Mouse (Mus musculus) midbrain, postnatal 0 days (tissue): ENCODE data around the gene Hnrnpa1. TPM values are rescaled to one million over a fixed set of nuclear protein-coding genes. Genes with fewer than 3 reads are reported as not detected.

Experiments used
- ATAC-seq: fragments of 200-750 bp; cut with Nextera tagmentation; 2 replicates; pipeline ENCODE4 v1.8.0; 2017; ENCODE audit warnings: moderate number of reproducible peaks, mild to moderate bottlenecking, moderate TSS enrichment, moderate library complexity; ENCODE audit not compliant: low FRiP score
- DNase-seq: peaks from one replicate; pipeline ENCODE4 v3.0.0-alpha.2; 2015; ENCODE audit warnings: low spot score
- H3K27ac ChIP-seq: fragments of 300-500 bp; sonication (generic); 2 replicates; pipeline ENCODE4 v1.5.1; 2014; ENCODE audit warnings: low read depth, mild to moderate bottlenecking, low read length, mixed read lengths
- H3K27me3 ChIP-seq: fragments of 300-500 bp; sonication (generic); 2 replicates; pipeline ENCODE4 v1.6.1; 2014; ENCODE audit warnings: low read length, control low read depth, mixed read lengths; ENCODE audit not compliant: insufficient read depth
- H3K36me3 ChIP-seq: fragments of 300-500 bp; sonication (generic); 2 replicates; pipeline ENCODE4 v1.6.1; 2014; ENCODE audit warnings: low read length, control low read depth, mixed read lengths; ENCODE audit not compliant: insufficient read depth
- H3K4me1 ChIP-seq: fragments of 300-500 bp; sonication (generic); 2 replicates; pipeline ENCODE4 v1.6.1; 2014; ENCODE audit warnings: mild to moderate bottlenecking, control low read depth, antibody characterized with exemption, low read length, mixed read lengths; ENCODE audit not compliant: insufficient read depth
- H3K4me2 ChIP-seq: fragments of 300-500 bp; sonication (generic); 2 replicates; pipeline ENCODE4 v1.6.1; 2014; ENCODE audit warnings: low read depth, mild to moderate bottlenecking, low read length, mixed read lengths; ENCODE audit not compliant: poor library complexity, severe bottlenecking
- H3K4me3 ChIP-seq: fragments of 300-500 bp; sonication (generic); 2 replicates; pipeline ENCODE4 v1.5.1; 2014; ENCODE audit warnings: low read depth, mild to moderate bottlenecking, low read length, moderate library complexity
- H3K9ac ChIP-seq: fragments of 300-500 bp; sonication (generic); replicated peaks from 2 replicates; pipeline ENCODE4 v1.6.1; 2014; ENCODE audit warnings: mild to moderate bottlenecking, low read length, moderate library complexity, mixed read lengths; ENCODE audit not compliant: poor library complexity, severe bottlenecking
- H3K9me3 ChIP-seq: fragments of 300-500 bp; sonication (generic); 2 replicates; pipeline ENCODE4 v1.6.1; 2016; ENCODE audit warnings: low read length, control low read depth
- CTCF ChIP-seq: IDR thresholded peaks from 2 replicates; pipeline ENCODE4 v1.5.1; 2016; ENCODE audit warnings: antibody characterized with exemption, mild to moderate bottlenecking
- WGBS: fragments of 180-500 bp; shearing (Covaris S2); extraction: QIAGEN DNeasy Blood & Tissue Kit; methylation state at CpG from one replicate; pipeline ENCODE4 v1.1.7; 2014; 5-methylcytosine and 5-hydroxymethylcytosine counted together
- polyA plus RNA-seq: library from polyadenylated mRNA; unstranded; fragments of >200 nt; fragmentation: Nextera tagmentation; extraction: Ambion mirVana; gene quantifications from 2 replicates; pipeline ENCODE4 v1.2.1, GENCODE M21; 2015
- total RNA-seq: library from RNA; depleted of rRNA; stranded (reverse); fragments of >200 nt; gene quantifications from 2 replicates; pipeline ENCODE4 v1.2.3, GENCODE M21; 2014

The Hnrnpa1 gene
- total and polyA plus RNA-seq, 2 experiments from 2014 or later, result 142 to 609 TPM

GRCm38 (mm10) chr15:103257790-103258728, 17.8 kb downstream of the Hnrnpa1 start, which contains the start of gene Nfe2:
Nfe2 (minus strand) TSS chr15:103258403.
- no peaks in the 10 kb centered on the region for H3K4me1 ChIP-seq
- ATAC-seq (no peak), DNase-seq (no peak)
- H3K9ac ChIP-seq, result no peak within 1 kb of the TSS
- H3K27ac ChIP-seq, result no peak within 1 kb of the TSS
- no peaks in the 10 kb centered on the region for H3K9me3 ChIP-seq
- peak within 1 kb of the TSS; percentile 7; the same call in 1 of the 2 replicates for H3K4me2 ChIP-seq
- H3K4me3 ChIP-seq, result no peak within 1 kb of the TSS
- no peak for TF ChIP-seq CTCF
- no peaks in the 10 kb centered on the region for H3K36me3 ChIP-seq
- WGBS, result 15% methylated on average over 15 of the region's 15 CpGs
- peaks cover 3% of the 10 kb centered on the region for H3K27me3 ChIP-seq

GRCm38 (mm10) chr15:103259162-103259561, 18.9 kb downstream of the Hnrnpa1 start:
- no peaks in the 10 kb centered on the region for H3K4me1 ChIP-seq
- WGBS, result 83% methylated on average over 5 of the region's 5 CpGs
- DNase-seq (no peak), ATAC-seq (no peak)
- H3K27me3 ChIP-seq, result peaks cover 3% of the 10 kb centered on the region
- H3K27ac ChIP-seq, result no peak overlapping the region
- H3K9me3 ChIP-seq, result no peaks in the 10 kb centered on the region
- no peak overlapping the region for H3K4me2 ChIP-seq
- H3K36me3 ChIP-seq, result no peaks in the 10 kb centered on the region
- H3K4me3 ChIP-seq, result no peak overlapping the region
- H3K9ac ChIP-seq, result no peak overlapping the region
- no peak for TF ChIP-seq CTCF

- ATAC-seq (no peak), DNase-seq (no peak)
- Histone ChIP-seq H3K9me3 (no peaks in the 10 kb centered on the region), H3K4me3 (no peak overlapping the region), H3K4me2 (no peak overlapping the region), H3K27ac (no peak overlapping the region), H3K36me3 (no peaks in the 10 kb centered on the region), H3K4me1 (no peaks in the 10 kb centered on the region), H3K9ac (no peak overlapping the region), H3K27me3 (peaks cover 3% of the 10 kb centered on the region)
- no peak for TF ChIP-seq CTCF
- WGBS, result 78% methylated on average over 1 of the region's 1 CpGs
Measured at GRCm38 (mm10) chr15:103259989-103260388, 19.8 kb downstream of the Hnrnpa1 start.

GRCm38 (mm10) chr15:103264794-103265193, 24.6 kb downstream of the Hnrnpa1 start:
- H3K9me3 ChIP-seq, result no peaks in the 10 kb centered on the region
- no peak overlapping the region for H3K9ac ChIP-seq
- H3K4me1 ChIP-seq, result no peaks in the 10 kb centered on the region
- WGBS, result 85% methylated on average over 2 of the region's 2 CpGs
- no peak overlapping the region for H3K27ac ChIP-seq
- no peak for ATAC-seq
- no peaks in the 10 kb centered on the region for H3K27me3 ChIP-seq
- H3K4me2 ChIP-seq, result no peak overlapping the region
- no peaks in the 10 kb centered on the region for H3K36me3 ChIP-seq
- no peak overlapping the region for H3K4me3 ChIP-seq
- no peak for TF ChIP-seq CTCF
- no peak for DNase-seq

DNA sequence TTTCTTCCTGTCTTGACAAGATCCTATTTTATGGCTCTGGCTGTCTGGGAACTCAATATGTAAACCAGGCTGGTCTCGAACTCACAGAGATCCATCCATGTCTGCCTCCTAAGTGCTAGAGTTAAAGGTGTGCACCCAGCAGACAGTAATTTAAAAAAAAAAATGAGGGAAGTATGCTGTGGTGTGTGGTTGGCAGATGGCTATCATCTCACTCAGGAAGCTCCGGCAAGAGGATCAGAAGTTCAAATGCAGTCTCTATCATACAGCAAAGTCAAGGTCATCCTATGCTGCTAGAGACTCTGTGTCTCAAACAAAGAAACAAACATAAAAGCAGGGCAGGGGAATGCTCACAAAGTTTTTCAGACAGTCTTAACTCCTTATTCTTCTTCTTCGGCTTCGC, 28.7 kb downstream of the Hnrnpa1 start:
- WGBS, result 81% methylated on average over 4 of the region's 4 CpGs
- Histone ChIP-seq H3K9ac (no peak overlapping the region), H3K9me3 (no peaks in the 10 kb centered on the region), H3K4me1 (0 out of 2 replicates have a peak, but pooled peaks cover 2% of the 10 kb centered on the region), H3K4me3 (no peak overlapping the region), H3K36me3 (no peaks in the 10 kb centered on the region), H3K27ac (no peak overlapping the region), H3K27me3 (no peaks in the 10 kb centered on the region), H3K4me2 (no peak overlapping the region)
- ATAC-seq, result no peak
- no peak for TF ChIP-seq CTCF
- no peak for DNase-seq
